Mouse (Mus musculus) ovary, postnatal 14 days (tissue): ENCODE measurements around the gene Slc7a7.

ENCODE experiments used
- DNase-seq: peaks from one replicate; pipeline ENCODE4 v3.0.0; 2022; ENCODE audit warnings: low spot score

Slc7a7 gene

DNA sequence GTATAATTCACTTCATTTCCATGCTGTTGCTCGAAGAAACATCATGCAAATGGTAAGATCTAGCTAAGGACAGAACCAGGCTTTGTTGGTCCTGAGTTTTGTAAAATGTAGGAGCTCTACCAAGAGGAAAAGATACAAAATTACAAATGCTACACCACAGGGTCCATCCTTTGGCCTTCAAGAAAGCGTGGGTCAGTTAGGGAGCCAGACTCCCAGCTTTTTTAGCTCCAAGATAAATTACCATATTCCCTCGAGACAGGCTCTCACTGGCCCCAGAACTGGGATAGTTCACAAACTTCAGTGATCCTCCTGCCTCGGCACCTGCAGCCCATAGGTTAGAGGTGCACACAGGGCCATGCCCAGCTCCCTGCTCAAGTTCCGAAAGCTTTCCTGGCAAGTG is 93.1 kb downstream of the Slc7a7 start:
- DNase-seq = no peak

DNA sequence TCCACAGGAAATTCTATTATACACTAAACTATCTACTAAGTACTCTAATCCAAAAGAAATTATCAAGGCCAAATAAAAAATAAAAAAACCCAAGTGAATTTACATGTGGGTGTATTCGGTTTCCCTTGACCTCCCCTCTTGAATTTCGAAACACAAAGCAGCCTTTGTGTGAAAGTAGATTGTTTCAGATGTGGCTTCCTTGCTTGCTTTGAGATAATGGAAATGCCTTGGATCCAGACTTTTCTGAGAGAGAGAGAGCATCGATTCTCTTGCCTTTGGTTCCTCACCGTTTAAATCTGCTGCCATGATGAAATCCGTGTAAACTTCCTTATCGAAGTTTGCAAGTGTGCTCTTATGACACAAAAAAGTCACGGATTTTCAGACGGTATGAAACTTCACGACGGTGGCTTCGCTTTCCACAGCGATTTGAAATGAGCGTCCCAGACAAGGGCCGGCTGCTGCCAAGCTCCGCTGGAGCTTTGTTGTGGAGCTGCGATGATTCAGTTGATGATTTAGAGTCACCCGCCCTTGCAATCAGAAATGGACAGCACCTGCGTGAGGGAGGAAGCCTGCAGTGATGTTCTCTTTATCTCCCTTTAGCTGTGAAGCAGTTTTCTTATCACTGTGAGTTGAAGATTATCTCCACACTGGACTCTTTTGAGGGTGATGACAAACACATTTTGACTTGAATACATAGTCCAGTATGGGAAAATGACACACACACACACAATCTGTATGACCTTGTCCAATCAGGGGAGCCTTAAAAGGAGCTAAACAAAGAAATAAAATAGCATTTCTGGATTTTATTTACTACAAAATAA is 95.8 kb downstream of the Slc7a7 start:
- no peak for DNase-seq
